Mouse (Mus musculus) cortical plate, adult 2 months (tissue): ENCODE results near the gene Stat3.

ENCODE experiments used
- CTCF ChIP-seq: fragments of 200-500 bp; IDR thresholded peaks from 2 replicates; pipeline ENCODE4 v1.5.1; 2011; ENCODE audit warnings: mild to moderate bottlenecking, control low read depth, low read length; ENCODE audit not compliant: insufficient read depth; ENCODE audit errors: extremely low read depth
- POLR2A ChIP-seq: fragments of 200-500 bp; IDR thresholded peaks from 2 replicates; pipeline ENCODE4 v1.6.1; 2011; ENCODE audit warnings: mild to moderate bottlenecking, low read length, control low read depth; ENCODE audit not compliant: insufficient read depth; ENCODE audit errors: extremely low read depth

DNA sequence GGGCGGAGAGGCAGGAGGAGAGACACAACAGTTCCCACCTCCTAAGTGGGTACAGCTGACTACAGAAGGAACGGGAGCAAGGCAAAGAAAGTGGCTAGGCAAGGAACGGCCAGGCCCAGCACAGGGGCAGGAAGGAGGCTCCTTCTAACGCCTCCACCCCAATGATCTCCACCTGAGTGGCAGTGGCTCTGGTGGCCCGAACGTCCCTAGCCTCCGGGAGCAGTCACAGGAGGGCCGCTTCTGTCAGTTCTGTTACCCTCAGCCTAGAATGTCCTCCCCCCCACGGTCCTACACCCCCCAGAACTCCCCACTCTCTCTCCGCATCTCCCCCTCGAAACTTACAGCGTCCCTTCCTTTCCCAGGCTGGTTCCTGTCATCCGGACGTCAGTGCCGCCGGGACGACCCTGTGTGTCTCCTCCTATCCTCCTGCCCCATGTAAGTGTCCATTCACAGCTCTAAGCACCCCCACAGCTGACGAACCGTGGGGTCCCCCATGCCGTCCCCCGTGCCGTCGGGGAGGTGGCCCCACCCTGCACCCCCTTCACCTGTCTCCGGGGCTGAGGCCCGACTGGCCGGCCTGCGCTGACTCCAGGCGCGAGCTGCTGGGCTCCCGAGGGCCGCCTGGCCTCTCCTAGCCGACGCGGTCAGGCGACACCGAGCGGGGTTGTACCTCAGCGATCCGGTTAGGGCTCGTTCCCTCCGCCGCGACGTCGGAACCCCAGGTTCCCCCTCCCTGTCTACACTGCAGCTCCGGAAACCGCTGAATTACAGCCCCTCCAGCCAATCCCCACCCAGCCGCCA lies 429 bp downstream of the Stat3 start:
- TF ChIP-seq CTCF (no peak), POLR2A (peak; percentile 78)
